Mouse (Mus musculus): Measurements from ENCODE around the gene Stradb. TPM values are rescaled to one million over a fixed set of nuclear protein-coding genes. Genes with fewer than 3 reads are reported as not detected.

Stradb gene
- polyA plus RNA-seq (2012; fragmentation: generic; extraction: Trizol) = 6.0 TPM
- long read RNA-seq, experiment 1, transcript Stradb-201 (12 exons, 2,960 nt) = major isoform, 13 of 18 reads
- long read RNA-seq, experiment 1, partial matches to known transcripts = 0 of 18 reads
- long read RNA-seq, experiment 1, other reads (novel, unspliced or antisense) = 1 of 18 reads
- long read RNA-seq, experiment 2, transcript Stradb-203 (11 exons, 2,070 nt) = minor isoform, 15 of 56 reads
- long read RNA-seq, experiment 2, transcript Stradb-201 (12 exons, 2,960 nt) = major isoform, 39 of 56 reads
- long read RNA-seq, experiment 2, partial matches to known transcripts = 0 of 56 reads
- long read RNA-seq, experiment 2, other reads (novel, unspliced or antisense) = 2 of 56 reads

DNA sequence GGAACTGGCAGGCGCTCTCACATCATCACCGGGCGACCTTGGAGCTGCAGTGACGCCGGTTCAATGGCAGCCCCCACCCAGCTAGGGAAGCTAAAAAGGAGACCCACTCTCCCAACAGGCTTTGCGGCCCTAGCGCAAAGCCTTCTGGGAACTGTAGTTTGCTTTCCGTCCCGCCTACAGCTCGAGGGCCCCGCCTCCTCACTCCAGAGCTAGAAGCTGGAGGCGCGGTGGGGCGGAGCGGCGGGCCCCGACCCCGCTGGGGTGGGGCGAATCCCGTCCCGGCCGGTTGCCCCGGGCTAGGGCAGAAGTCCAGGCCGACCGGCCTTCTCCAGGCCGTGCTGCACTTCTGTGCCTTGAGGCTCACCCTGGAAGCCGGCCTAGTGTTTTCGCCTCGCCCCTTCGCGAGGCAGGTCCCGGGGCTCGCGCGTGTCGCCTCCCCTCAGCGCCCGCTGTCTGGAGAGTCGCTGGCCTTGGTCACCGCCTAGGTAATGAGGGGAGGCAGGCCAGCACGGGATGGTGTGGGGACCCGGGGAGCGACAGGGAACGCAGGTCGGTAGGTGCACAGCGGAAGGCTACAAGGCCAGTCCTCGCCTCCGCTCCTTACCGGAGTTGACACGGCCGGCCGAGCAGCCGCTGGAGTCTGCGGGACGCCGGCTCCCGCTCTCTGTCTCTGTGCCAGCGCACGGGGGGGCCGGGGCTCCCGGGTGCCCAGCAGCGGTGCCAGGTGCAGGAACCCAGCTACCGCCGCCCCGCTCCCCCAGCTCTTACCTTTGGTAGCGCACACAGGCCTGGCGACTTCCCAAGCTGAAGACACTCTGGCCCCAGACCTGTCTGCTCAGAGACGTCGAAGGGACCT lies at the start of gene Stradb, which contains the start of gene Trak2:
Gene Stradb, plus strand, starts transcription at position 157 of the 856 bp plus-strand sequence.
Gene Trak2, minus strand, starts transcription at position 65 of the 856 bp plus-strand sequence.
- Histone ChIP-seq H3K27me3 (ENCODE audit: control insufficient read depth, insufficient read depth, insufficient read length) (no peaks in the 10 kb centered on the region), H3ac (ENCODE audit: control insufficient read depth, insufficient read length, low read depth) (peak within 1 kb of the TSS; percentile 92), H3K79me3 (ENCODE audit: low read depth) (peaks cover 41% of the 10 kb centered on the region), H3K79me2 (ENCODE audit: control insufficient read depth, insufficient read depth) (peaks cover 46% of the 10 kb centered on the region), H3K36me3 (ENCODE audit: control insufficient read depth, insufficient read depth) (no peaks in the 10 kb centered on the region), H3K4me3 (ENCODE audit: insufficient read depth, poor library complexity, severe bottlenecking) (peak within 1 kb of the TSS; percentile 92)
- no peak for TF ChIP-seq CTCF (IDR thresholded peaks at IDR 0.05; ENCODE audit: control insufficient read depth, insufficient read depth, insufficient read length)
- TF ChIP-seq MAX (IDR thresholded peaks at IDR 0.05) = peak; percentile 42

DNA sequence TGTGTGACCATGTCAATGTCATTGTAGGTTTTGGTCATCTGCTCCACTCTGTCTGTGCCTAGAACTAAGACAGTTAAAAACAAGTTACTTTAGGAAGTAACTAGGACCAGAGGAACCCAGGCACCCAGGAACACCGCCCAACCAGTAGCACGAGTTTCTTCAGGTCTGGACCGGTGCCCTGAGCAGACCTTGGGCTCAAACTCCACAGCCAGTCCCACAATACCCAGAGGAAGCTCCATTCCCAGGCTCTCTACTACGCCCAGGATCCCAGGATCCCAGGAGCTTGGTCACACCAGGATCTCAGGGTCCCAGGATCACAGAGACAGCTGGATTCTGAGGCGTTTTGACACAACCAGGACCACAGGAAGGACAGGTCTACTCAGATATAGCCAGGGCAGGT lies 46.7 kb upstream of the Stradb start:
- Histone ChIP-seq H3ac (ENCODE audit: control insufficient read depth, insufficient read length, low read depth) (no peak overlapping the region), H3K4me3 (ENCODE audit: insufficient read depth, poor library complexity, severe bottlenecking) (no peak overlapping the region), H3K79me3 (ENCODE audit: low read depth) (peaks cover 9% of the 10 kb centered on the region), H3K36me3 (ENCODE audit: control insufficient read depth, insufficient read depth) (peaks cover 31% of the 10 kb centered on the region), H3K79me2 (ENCODE audit: control insufficient read depth, insufficient read depth) (peaks cover 27% of the 10 kb centered on the region), H3K27me3 (ENCODE audit: control insufficient read depth, insufficient read depth, insufficient read length) (no peaks in the 10 kb centered on the region)
- no peak for TF ChIP-seq CTCF (IDR thresholded peaks at IDR 0.05; ENCODE audit: control insufficient read depth, insufficient read depth, insufficient read length)
- no peak for TF ChIP-seq MYOD1 (IDR thresholded peaks at IDR 0.05; ENCODE audit: control insufficient read depth, insufficient read length, low read depth)
- TF ChIP-seq CEBPB (IDR thresholded peaks at IDR 0.05; ENCODE audit: low read depth) = no peak
- TF ChIP-seq FOSL1 (IDR thresholded peaks at IDR 0.05; ENCODE audit: insufficient read depth, low read length, poor library complexity, severe bottlenecking) = no peak
- TF ChIP-seq MAX (IDR thresholded peaks at IDR 0.05) = no peak
- TF ChIP-seq MYOG (IDR thresholded peaks at IDR 0.05; ENCODE audit: control insufficient read depth, extremely low read depth, insufficient read length) = no peak
- TF ChIP-seq USF1 (IDR thresholded peaks at IDR 0.05; ENCODE audit: low read depth) = no peak

GRCm38 (mm10) chr1:58936746-58937605 lies 36.3 kb upstream of the Stradb start:
- no peak overlapping the region for H3K4me3 ChIP-seq (ENCODE audit: insufficient read depth, poor library complexity, severe bottlenecking)
- H3K27me3 ChIP-seq (ENCODE audit: control insufficient read depth, insufficient read depth, insufficient read length) = no peaks in the 10 kb centered on the region
- peaks cover 6% of the 10 kb centered on the region for H3K79me2 ChIP-seq (ENCODE audit: control insufficient read depth, insufficient read depth)
- H3K79me3 ChIP-seq (ENCODE audit: low read depth) = no peaks in the 10 kb centered on the region
- H3K36me3 ChIP-seq (ENCODE audit: control insufficient read depth, insufficient read depth) = peaks cover 13% of the 10 kb centered on the region
- H3ac ChIP-seq (ENCODE audit: control insufficient read depth, insufficient read length, low read depth) = no peak overlapping the region
- TF ChIP-seq FOSL1 (IDR thresholded peaks at IDR 0.05; ENCODE audit: insufficient read depth, low read length, poor library complexity, severe bottlenecking) (no peak), CTCF (IDR thresholded peaks at IDR 0.05; ENCODE audit: control insufficient read depth, insufficient read depth, insufficient read length) (no peak), MAX (IDR thresholded peaks at IDR 0.05) (no peak), MYOG (IDR thresholded peaks at IDR 0.05; ENCODE audit: control insufficient read depth, extremely low read depth, insufficient read length) (no peak), CEBPB (IDR thresholded peaks at IDR 0.05; ENCODE audit: low read depth) (no peak), USF1 (IDR thresholded peaks at IDR 0.05; ENCODE audit: low read depth) (no peak), MYOD1 (IDR thresholded peaks at IDR 0.05; ENCODE audit: control insufficient read depth, insufficient read length, low read depth) (no peak)

DNA sequence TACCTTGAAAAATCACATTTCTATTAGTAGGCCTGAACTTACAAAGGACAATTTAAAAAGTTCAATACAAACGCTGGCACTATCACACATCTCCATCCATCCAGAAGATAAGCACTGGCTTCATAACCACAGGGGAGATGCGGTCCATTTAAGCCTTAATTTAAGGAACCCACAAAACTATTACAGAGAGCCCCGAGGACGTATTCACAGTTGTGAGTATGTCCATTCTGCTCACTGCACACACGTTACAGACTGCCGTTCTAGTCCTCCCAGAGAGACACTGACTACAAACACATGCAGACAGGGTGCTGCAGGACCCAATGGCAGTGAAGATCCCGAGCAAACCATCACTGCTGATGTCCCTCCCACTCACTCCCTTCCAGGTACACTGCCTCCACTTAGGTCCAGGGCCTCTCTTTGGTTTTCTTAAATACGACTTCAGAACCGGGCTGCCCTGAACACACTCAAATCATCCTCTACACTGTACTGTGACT lies 35.7 kb upstream of the Stradb start:
- Histone ChIP-seq H3ac (ENCODE audit: control insufficient read depth, insufficient read length, low read depth) (no peak overlapping the region), H3K36me3 (ENCODE audit: control insufficient read depth, insufficient read depth) (peaks cover 13% of the 10 kb centered on the region), H3K27me3 (ENCODE audit: control insufficient read depth, insufficient read depth, insufficient read length) (no peaks in the 10 kb centered on the region), H3K79me2 (ENCODE audit: control insufficient read depth, insufficient read depth) (peaks cover 6% of the 10 kb centered on the region), H3K4me3 (ENCODE audit: insufficient read depth, poor library complexity, severe bottlenecking) (no peak overlapping the region), H3K79me3 (ENCODE audit: low read depth) (no peaks in the 10 kb centered on the region)
- TF ChIP-seq CEBPB (IDR thresholded peaks at IDR 0.05; ENCODE audit: low read depth) (no peak), CTCF (IDR thresholded peaks at IDR 0.05; ENCODE audit: control insufficient read depth, insufficient read depth, insufficient read length) (no peak), MYOD1 (IDR thresholded peaks at IDR 0.05; ENCODE audit: control insufficient read depth, insufficient read length, low read depth) (no peak), USF1 (IDR thresholded peaks at IDR 0.05; ENCODE audit: low read depth) (no peak)

- H3ac ChIP-seq (ENCODE audit: control insufficient read depth, insufficient read length, low read depth) = no peak overlapping the region
- no peaks in the 10 kb centered on the region for H3K27me3 ChIP-seq (ENCODE audit: control insufficient read depth, insufficient read depth, insufficient read length)
- H3K79me3 ChIP-seq (ENCODE audit: low read depth) = peaks cover 36% of the 10 kb centered on the region
- peaks cover 19% of the 10 kb centered on the region for H3K36me3 ChIP-seq (ENCODE audit: control insufficient read depth, insufficient read depth)
- H3K79me2 ChIP-seq (ENCODE audit: control insufficient read depth, insufficient read depth) = peaks cover 43% of the 10 kb centered on the region
- TF ChIP-seq CEBPB (IDR thresholded peaks at IDR 0.05; ENCODE audit: low read depth) = no peak
- no peak for TF ChIP-seq USF1 (IDR thresholded peaks at IDR 0.05; ENCODE audit: low read depth)
- TF ChIP-seq FOSL1 (IDR thresholded peaks at IDR 0.05; ENCODE audit: insufficient read depth, low read length, poor library complexity, severe bottlenecking) = no peak
- TF ChIP-seq MYOG (IDR thresholded peaks at IDR 0.05; ENCODE audit: control insufficient read depth, extremely low read depth, insufficient read length) = no peak
- TF ChIP-seq MAX (IDR thresholded peaks at IDR 0.05) = no peak
- no peak for TF ChIP-seq CTCF (IDR thresholded peaks at IDR 0.05; ENCODE audit: control insufficient read depth, insufficient read depth, insufficient read length)
- no peak for TF ChIP-seq MYOD1 (IDR thresholded peaks at IDR 0.05; ENCODE audit: control insufficient read depth, insufficient read length, low read depth)
- no peak overlapping the region for H3K4me3 ChIP-seq (ENCODE audit: insufficient read depth, poor library complexity, severe bottlenecking)
These were observed 27.8 kb upstream of the Stradb start for GRCm38 (mm10) chr1:58945523-58945922.
